Mouse (Mus musculus): ENCODE measurements around the gene Ttc7b.

GRCm38 (mm10) chr12:100377791-100378190 is 142.8 kb downstream of the Ttc7b start:
- no peak for TF ChIP-seq POLR2A (IDR thresholded peaks at IDR 0.05; ENCODE audit: insufficient read length, low read depth)
- TF ChIP-seq MAX (IDR thresholded peaks at IDR 0.05; ENCODE audit: low read depth) = no peak
- no peak for TF ChIP-seq SRF (IDR thresholded peaks at IDR 0.05; ENCODE audit: control insufficient read depth, insufficient read length, low read depth)
- TF ChIP-seq TCF12 (IDR thresholded peaks at IDR 0.05; ENCODE audit: insufficient read depth, poor library complexity, severe bottlenecking) = no peak
- TF ChIP-seq CEBPB (IDR thresholded peaks at IDR 0.05; ENCODE audit: insufficient read depth, poor library complexity, severe bottlenecking) = no peak
- no peak for TF ChIP-seq USF1 (IDR thresholded peaks at IDR 0.05; ENCODE audit: low read depth)
- TF ChIP-seq TCF3 (IDR thresholded peaks at IDR 0.05; ENCODE audit: insufficient read length, low read depth) = no peak
- TF ChIP-seq MYOG (IDR thresholded peaks at IDR 0.05; ENCODE audit: control insufficient read depth in 1 of 3, insufficient read depth in 1 of 3, insufficient read length in 2 of 3, low read depth in 2 of 3) = no peak
- no peak for TF ChIP-seq MYOD1 (IDR thresholded peaks at IDR 0.05; ENCODE audit: control insufficient read depth in 1 of 3, insufficient read length in 2 of 3, low read depth in 2 of 3)
- TF ChIP-seq E2F4 (IDR thresholded peaks at IDR 0.05; ENCODE audit: insufficient read depth) = no peak
